Mouse (Mus musculus): Measurements from ENCODE around the gene Cpsf2.

DNA sequence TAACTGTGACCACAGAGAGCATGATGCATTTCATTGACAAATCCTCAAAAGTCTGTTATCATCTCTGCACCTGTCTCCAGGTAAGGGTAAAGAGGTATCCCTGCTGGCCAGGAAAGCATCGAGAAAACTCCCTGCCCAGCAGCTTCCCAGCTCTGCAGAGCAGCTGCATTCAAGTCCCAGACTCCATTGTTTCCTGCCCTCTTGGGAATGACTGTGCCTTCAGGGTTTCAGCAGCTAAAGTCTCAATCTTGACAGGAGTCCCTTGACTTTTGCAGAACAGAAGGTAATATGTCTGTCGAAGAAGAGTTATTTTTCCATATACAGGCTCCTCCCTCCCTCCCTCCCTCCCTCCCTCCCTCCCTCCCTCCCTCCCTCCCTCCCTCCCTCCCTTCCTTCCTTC is 65.9 kb downstream of the Cpsf2 start:
- no peak for TF ChIP-seq POLR2A (IDR thresholded peaks at IDR 0.05; ENCODE audit: borderline replicate concordance, extremely low read depth, low read depth, low read length)
- no peak for TF ChIP-seq CTCF (IDR thresholded peaks at IDR 0.05; ENCODE audit: insufficient read depth, low read length)

Measured in lung, adult 2 months (tissue).